ENCODE assay signal across 18 mouse cellular contexts in genomic region chr4:88015261-88015660, GRCm38 (mm10). TPM values are rescaled to one million over a fixed set of nuclear protein-coding genes. Genes with fewer than 3 reads are reported as not detected.
DNase-seq lines count a peak whose midpoint lies in the region; ATAC-seq and TF ChIP-seq lines count a peak whose summit lies in the region.
"Had no signal": no experiment of that assay in that cellular context is flagged by ENCODE, and none has a peak within 500 bp of the region (broad histone marks: within the 10 kb centered on the region; RNA-seq: fewer than 3 reads in every experiment).

No protein-coding gene starts in this region.

- peak; percentile 23; the same call in 1 of the 2 replicates for ATAC-seq in liver, embryonic 11.5 days (replicated peaks; ENCODE audit: low FRiP score)
- no peak for ATAC-seq in liver, postnatal 0 days
- peak; percentile 31 for ATAC-seq in common myeloid progenitor, adult 5-6 weeks (replicated peaks; ENCODE audit: low read depth, poor library complexity, severe bottlenecking)
- no peak for ATAC-seq in kidney, embryonic 16.5 days (ENCODE audit: low FRiP score, low TSS enrichment)
- ATAC-seq: lung, postnatal 0 days; Patski had no signal

- H3K9me3 ChIP-seq in heart, embryonic 10.5 days = no peaks in the 10 kb centered on the region
- no peaks in the 10 kb centered on the region for H3K9me3 ChIP-seq in liver, embryonic 11.5 days (ENCODE audit: control insufficient read depth, low read length)
- no peaks in the 10 kb centered on the region for H3K9me3 ChIP-seq in liver, postnatal 0 days (ENCODE audit: low read length)
- no peaks in the 10 kb centered on the region for H3K9me3 ChIP-seq in kidney, embryonic 16.5 days (ENCODE audit: low read length)
- H3K9me3 ChIP-seq: hindbrain, embryonic 10.5 days; midbrain, embryonic 10.5 days had no signal

- peak overlapping the region; percentile 6; the same call in 1 of the 2 replicates for H3K27ac ChIP-seq in heart, embryonic 10.5 days
- no peak overlapping the region for H3K27ac ChIP-seq in liver, embryonic 11.5 days (ENCODE audit: low read depth, low read length)
- no peak overlapping the region for H3K27ac ChIP-seq in liver, postnatal 0 days (ENCODE audit: low read depth)
- H3K27ac ChIP-seq in kidney, embryonic 16.5 days (ENCODE audit: low read length) = no peak overlapping the region
- H3K27ac ChIP-seq: hindbrain, embryonic 10.5 days; layer of hippocampus, adult 2 months; midbrain, embryonic 10.5 days had no signal

- no peak overlapping the region for H3K9ac ChIP-seq in liver, embryonic 11.5 days (ENCODE audit: low read depth, low read length)
- H3K9ac ChIP-seq in liver, postnatal 0 days (replicated peaks) = no peak overlapping the region
- H3K9ac ChIP-seq in kidney, embryonic 16.5 days (replicated peaks; ENCODE audit: low read length) = no peak overlapping the region

- WGBS in heart, embryonic 10.5 days = 44% methylated on average over 7 of the region's 7 CpGs
- 56% methylated on average over 7 of the region's 7 CpGs for WGBS in liver, embryonic 11.5 days
- WGBS in liver, postnatal 0 days (ENCODE audit: insufficient replicate concordance) = 65% methylated on average over 7 of the region's 7 CpGs
- 52% methylated on average over 7 of the region's 7 CpGs for WGBS in kidney, embryonic 16.5 days

- no peak for TF ChIP-seq EP300 in liver, postnatal 0 days (IDR thresholded peaks at IDR 0.05; ENCODE audit: low read depth)

- H3K4me2 ChIP-seq in liver, embryonic 11.5 days = no peak overlapping the region
- H3K4me2 ChIP-seq in liver, postnatal 0 days (ENCODE audit: low read depth, low read length) = no peak overlapping the region
- no peak overlapping the region for H3K4me2 ChIP-seq in kidney, embryonic 16.5 days (replicated peaks; ENCODE audit: low read depth, low read length)

- DNase-seq in heart, embryonic 10.5 days (ENCODE audit: low spot score) = no peak
- DNase-seq in heart, adult 11 months = no peak
- DNase-seq in liver, embryonic 11.5 days (ENCODE audit: low spot score) = no peak
- no peak for DNase-seq in liver, postnatal 0 days
- DNase-seq in retina, postnatal 1 day = peak; percentile 17
- DNase-seq in layer of hippocampus, adult 18-20 months (ENCODE audit: low spot score in 2 of 2) = no peak
- DNase-seq: cerebellum, adult 18-20 months; kidney, adult 18-20 months; spleen, adult 18-20 months; thymus, postnatal 25 days had no signal

- no peak for TF ChIP-seq CTCF in liver, postnatal 0 days (IDR thresholded peaks at IDR 0.05; ENCODE audit: low read depth)

- no peak overlapping the region for H3K4me3 ChIP-seq in heart, embryonic 10.5 days
- H3K4me3 ChIP-seq in liver, embryonic 11.5 days (ENCODE audit: low read depth, low read length) = no peak overlapping the region
- no peak overlapping the region for H3K4me3 ChIP-seq in liver, postnatal 0 days (ENCODE audit: low read depth, low read length)
- H3K4me3 ChIP-seq in kidney, embryonic 16.5 days (ENCODE audit: low read length) = no peak overlapping the region
- H3K4me3 ChIP-seq: erythroblast, embryonic 14.5 days; hindbrain, embryonic 10.5 days; layer of hippocampus, adult 2 months; midbrain, embryonic 10.5 days had no signal

- H3K36me3 ChIP-seq in heart, embryonic 10.5 days = peaks cover 6% of the 10 kb centered on the region; the same call in 1 of the 2 replicates
- no peaks in the 10 kb centered on the region for H3K36me3 ChIP-seq in liver, embryonic 11.5 days (ENCODE audit: control insufficient read depth, insufficient read depth, low read length)
- no peaks in the 10 kb centered on the region for H3K36me3 ChIP-seq in liver, postnatal 0 days (replicated peaks; ENCODE audit: insufficient read depth, low read length)
- H3K36me3 ChIP-seq in kidney, embryonic 16.5 days (ENCODE audit: insufficient read depth, low read length) = 0 out of 2 replicates have a peak, but pooled peaks cover 3% of the 10 kb centered on the region

- no peaks in the 10 kb centered on the region for H3K27me3 ChIP-seq in heart, embryonic 10.5 days (ENCODE audit: insufficient read depth, poor library complexity, severe bottlenecking)
- H3K27me3 ChIP-seq in liver, embryonic 11.5 days (replicated peaks; ENCODE audit: control insufficient read depth, insufficient read depth, low read length) = no peaks in the 10 kb centered on the region
- no peaks in the 10 kb centered on the region for H3K27me3 ChIP-seq in liver, postnatal 0 days (ENCODE audit: insufficient read depth, low read length)
- no peaks in the 10 kb centered on the region for H3K27me3 ChIP-seq in kidney, embryonic 16.5 days (ENCODE audit: insufficient read depth, low read length)
- H3K27me3 ChIP-seq: Patski had no signal

- H3K4me1 ChIP-seq in heart, embryonic 10.5 days = peaks cover 46% of the 10 kb centered on the region
- H3K4me1 ChIP-seq in liver, embryonic 11.5 days (replicated peaks; ENCODE audit: control insufficient read depth, insufficient read depth, low read length) = peaks cover 16% of the 10 kb centered on the region; the same call in 1 of the 2 replicates
- no peaks in the 10 kb centered on the region for H3K4me1 ChIP-seq in liver, postnatal 0 days (ENCODE audit: insufficient read depth)
- H3K4me1 ChIP-seq in kidney, embryonic 16.5 days (ENCODE audit: insufficient read depth, low read length) = peaks cover 58% of the 10 kb centered on the region

RNA-seq across cellular contexts. Expression of gene Mllt3, which starts 17.9 kb away (rescaled TPM):
- polyA plus RNA-seq in heart, embryonic 10.5 days (2016; fragmentation: Nextera tagmentation; extraction: Ambion mirVana) = 56.3 and 68.9 TPM in 2 replicates
- polyA plus RNA-seq in liver, embryonic 11.5 days (2014; fragmentation: Nextera tagmentation; extraction: Ambion mirVana) = 77.1 and 77.5 TPM in 2 replicates
- polyA plus RNA-seq in liver, postnatal 0 days (2015; fragmentation: Nextera tagmentation; extraction: Ambion mirVana) = 28.5 and 34.8 TPM in 2 replicates
- 30.6 and 31.7 TPM in 2 replicates for total RNA-seq in common myeloid progenitor, adult 5-6 weeks (2017)
- total RNA-seq in layer of hippocampus, adult 18-20 months (2021) = 10 to 100 TPM; 50.9 to 58.1 TPM
- polyA plus RNA-seq in kidney, embryonic 16.5 days (2015; fragmentation: Nextera tagmentation; extraction: Ambion mirVana) = 27.5 and 34.8 TPM in 2 replicates

Comparison
In these comparisons a context has a peak if more than half of its experiments do, and no peak if none do; other contexts are left out.
1. ATAC-seq: peak in liver, embryonic 11.5 days (single experiment) and common myeloid progenitor, adult 5-6 weeks (single experiment); none in liver, postnatal 0 days (single experiment) and kidney, embryonic 16.5 days (single experiment).